Mouse (Mus musculus): ENCODE measurements around the gene Med14.

Med14 gene

GRCm38 (mm10) chrX:12653879-12654278, 108.0 kb downstream of the Med14 start:
- no peak for DNase-seq

GRCm38 (mm10) chrX:12651906-12652305, 110.0 kb downstream of the Med14 start:
- no peak for DNase-seq

- DNase-seq = no peak
These were observed 116.2 kb downstream of the Med14 start for GRCm38 (mm10) chrX:12645531-12646304.

- DNase-seq = no peak
These were observed 116.9 kb downstream of the Med14 start for GRCm38 (mm10) chrX:12644976-12645375.

Data from thymus, postnatal 4 days (tissue).